Mouse (Mus musculus) thymus, postnatal 4 days (tissue): ENCODE measurements at regions not wholly inside any gene's neighbourhood (a gene's known extent, or its start where the extent isn't known, plus 50 kb on each side); places are given as distances from the start of the nearest gene placed in this dataset.

Experiments
- DNase-seq: peaks from one replicate; pipeline ENCODE4 v3.0.0; 2021

DNA sequence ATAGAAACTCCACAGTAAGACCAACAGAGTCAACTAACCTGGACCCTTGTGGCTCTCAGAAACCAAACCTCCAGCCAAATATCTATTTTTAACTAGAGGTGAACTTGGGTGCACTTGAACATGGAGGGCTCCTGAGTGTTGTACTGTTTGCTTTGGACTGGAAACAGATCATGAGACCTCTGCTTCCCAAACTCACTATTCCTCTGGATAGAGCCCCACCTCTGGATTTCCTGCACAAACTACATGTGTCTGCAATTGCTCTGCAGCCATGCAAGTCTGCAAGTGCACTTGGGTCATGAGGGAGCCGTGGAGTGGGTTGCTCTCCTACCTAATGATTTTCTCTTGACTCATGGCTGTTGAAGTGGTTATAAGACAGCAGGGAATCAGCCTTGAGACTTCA is 759.9 kb upstream of the Fam160b2 start:
- DNase-seq = no peak

- no peak for DNase-seq
These were observed 738.6 kb upstream of the Fam160b2 start for GRCm38 (mm10) chr14:71338219-71338618.

- DNase-seq = no peak
These were observed 737.3 kb upstream of the Fam160b2 start for GRCm38 (mm10) chr14:71336906-71337305.

DNA sequence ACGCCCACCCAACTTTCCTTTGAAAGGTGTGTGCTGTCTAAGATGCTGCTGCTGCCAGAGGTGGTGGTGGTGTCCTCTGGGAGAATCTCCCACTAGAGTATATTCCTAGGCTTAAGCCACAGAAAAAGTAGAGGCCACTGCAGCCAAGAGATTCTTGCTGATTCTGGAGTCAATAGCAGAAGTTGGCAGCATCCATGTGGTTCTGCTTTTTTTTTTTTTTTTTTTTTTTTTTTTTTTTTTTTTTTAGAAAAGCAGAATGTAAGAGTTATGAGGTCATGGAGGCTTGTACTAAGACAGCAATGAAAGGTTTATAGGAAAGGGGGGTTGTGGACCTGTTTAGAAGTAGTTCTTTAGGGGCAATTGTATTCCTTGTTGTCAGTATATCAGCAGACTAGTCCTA is 734.4 kb upstream of the Fam160b2 start:
- DNase-seq = no peak

- no peak for DNase-seq
These were observed 730.4 kb upstream of the Fam160b2 start for GRCm38 (mm10) chr14:71329862-71330630.

DNA sequence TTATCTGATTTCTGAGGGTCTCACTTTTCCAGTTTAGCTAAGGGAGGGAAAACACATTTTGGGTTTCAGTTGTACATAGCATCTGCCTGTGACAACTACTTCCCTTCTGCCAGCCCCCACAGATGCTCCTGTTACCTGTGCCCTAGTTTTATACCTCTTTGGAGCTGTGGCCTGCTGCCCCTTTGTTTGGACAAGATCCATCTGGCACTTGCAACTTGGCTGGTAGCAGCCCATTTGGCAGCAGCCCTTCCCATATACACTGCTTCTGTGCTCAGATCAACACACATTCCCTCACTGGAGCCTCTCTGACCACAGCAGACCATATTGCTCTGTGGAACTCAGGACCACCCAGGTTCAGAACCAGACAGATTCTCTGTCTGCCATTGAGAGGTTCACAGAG is 728.0 kb upstream of the Fam160b2 start:
- no peak for DNase-seq

- no peak for DNase-seq
These were observed 727.0 kb upstream of the Fam160b2 start for GRCm38 (mm10) chr14:71326521-71327105.

DNA sequence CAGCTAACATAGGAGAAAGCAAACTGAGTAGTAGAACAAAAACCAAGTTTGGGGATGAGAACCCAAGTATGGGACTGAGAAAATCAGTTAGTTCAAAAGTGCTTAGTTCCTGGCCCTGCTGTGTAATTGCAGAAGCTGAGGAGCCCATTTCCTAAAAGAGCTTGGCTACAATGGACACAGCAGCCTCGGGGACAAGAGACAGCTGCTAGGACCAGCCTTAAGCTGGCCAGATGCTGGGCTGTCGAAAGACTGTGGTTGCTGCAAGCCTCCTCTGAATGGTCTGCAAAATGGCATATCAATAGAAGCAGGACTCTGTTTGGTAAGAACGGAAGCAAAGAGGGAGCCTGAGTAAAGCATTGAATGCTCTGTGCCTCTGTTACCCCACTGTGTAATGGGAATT is 715.6 kb upstream of the Fam160b2 start:
- no peak for DNase-seq

GRCm38 (mm10) chr14:71299755-71300154 is 700.1 kb upstream of the Fam160b2 start:
- DNase-seq = peak; percentile 15

DNA sequence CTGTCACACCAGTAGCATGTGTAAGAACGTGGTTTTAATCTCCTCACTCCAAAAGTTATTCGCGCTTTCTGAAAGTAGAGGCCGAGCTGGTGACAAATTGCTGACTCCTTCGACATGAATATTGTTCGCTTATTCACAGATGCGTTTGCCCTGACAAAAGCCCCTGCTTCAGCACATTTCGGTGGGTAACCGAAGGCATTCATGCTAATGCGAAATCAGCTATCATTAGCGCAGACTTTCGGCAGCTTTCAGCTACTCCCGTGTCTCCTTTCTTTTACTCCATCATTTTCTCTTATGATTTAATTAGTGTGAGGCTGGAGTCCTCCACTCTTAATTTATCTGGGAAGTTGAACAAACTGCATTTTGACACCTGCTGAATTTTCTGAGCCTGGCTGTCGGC is 681.9 kb upstream of the Fam160b2 start:
- DNase-seq = no peak

GRCm38 (mm10) chr14:71276309-71276791 is 676.7 kb upstream of the Fam160b2 start:
- DNase-seq = no peak

DNA sequence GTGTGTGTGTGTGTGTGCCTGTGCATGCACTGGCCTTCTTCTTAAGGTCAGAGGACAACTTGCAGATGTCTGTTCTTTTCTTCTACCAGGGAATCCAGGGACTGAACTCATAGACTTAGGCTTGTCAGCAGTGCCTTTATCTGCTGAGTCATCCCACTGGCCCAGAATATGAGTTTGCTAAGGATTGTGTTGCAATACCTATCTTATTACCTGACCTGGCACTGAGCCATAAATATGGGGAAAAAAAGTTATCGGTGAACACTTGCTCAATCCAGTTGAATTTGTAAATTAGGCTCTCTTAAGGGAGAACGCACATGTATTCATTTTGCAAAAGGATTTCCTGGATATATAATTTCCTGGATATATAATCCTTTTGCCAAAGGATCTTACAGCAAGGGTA is 672.8 kb upstream of the Fam160b2 start:
- DNase-seq = no peak

DNA sequence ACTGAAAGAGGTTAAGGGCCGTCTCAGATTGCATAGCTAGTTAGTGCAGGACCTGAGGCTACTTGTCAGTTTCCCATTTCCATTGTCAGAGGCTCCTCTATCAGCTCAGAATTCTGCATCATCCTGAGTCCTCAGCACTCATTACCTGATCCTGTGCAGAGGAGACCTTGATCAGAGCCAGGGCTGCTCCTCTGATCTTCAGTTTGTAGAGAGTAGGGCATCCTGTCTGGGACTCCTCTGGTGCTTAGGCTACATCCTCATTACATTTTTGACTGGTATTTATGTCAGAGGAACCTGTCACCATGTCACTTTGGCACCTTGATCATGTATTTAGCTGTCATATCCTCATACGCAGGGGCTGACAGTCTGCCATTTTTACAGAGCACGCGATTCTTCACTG is 658.0 kb upstream of the Fam160b2 start:
- DNase-seq = no peak

GRCm38 (mm10) chr14:71254207-71254606 is 654.6 kb upstream of the Fam160b2 start:
- no peak for DNase-seq

DNA sequence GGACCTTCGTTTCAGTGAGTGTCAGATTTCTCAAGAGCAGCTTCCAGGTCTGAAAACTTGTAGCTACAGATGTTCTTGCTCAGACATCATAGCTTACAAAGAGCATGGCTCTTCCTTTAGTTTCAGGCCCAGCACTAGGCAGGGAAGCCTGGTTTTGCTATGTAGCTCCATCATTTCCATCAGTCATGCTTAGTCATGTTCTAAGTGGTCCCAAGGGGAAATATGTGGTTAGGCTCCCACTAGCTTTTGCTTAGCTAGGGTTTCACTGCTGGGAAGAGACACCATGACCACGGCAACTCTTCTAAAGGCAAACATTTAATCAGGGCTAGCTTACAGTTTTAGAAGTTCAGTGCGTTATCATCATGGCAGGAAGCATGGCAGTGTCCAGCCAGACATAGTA is 652.5 kb upstream of the Fam160b2 start:
- no peak for DNase-seq

DNA sequence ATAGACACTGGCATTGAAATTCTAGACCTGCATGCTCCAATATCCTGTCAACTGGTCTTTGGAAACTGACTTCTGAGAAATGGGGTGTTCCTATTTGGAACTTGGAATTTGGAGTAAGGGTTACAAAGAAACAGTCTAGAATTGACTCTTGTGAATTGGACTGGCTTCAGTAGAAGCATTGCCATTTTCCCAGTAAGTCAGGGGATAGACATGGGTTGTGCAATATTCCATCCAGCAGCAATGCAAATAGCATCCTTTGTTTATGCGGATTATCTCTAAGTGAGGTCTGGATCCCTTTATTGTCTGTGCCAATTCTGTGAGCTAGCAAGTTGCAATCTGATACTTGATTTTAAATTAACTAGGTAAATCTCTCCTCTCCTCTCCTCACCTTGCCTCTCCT is 651.5 kb upstream of the Fam160b2 start:
- no peak for DNase-seq

GRCm38 (mm10) chr14:71249387-71249965 is 649.8 kb upstream of the Fam160b2 start:
- no peak for DNase-seq

DNA sequence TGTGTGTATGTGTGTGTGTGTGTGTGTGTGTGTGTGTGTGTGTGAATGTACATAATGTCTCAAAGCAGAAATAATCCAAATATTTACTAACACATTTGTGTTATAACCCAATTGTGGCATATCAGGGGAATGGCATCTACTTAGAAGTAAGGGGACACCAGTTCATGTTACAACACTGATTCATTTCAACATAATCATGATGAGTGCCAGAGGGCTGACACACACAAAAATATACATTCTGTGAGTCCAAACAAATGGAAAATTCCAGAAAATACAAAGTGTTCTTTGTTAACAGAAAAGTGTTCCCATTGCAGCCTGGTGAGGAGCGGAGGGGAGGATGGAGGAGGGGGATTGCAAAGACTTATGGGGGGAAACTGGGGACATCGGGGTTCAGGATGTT is 648.9 kb upstream of the Fam160b2 start:
- no peak for DNase-seq

- no peak for DNase-seq
These were observed 642.2 kb upstream of the Fam160b2 start for GRCm38 (mm10) chr14:71241655-71242390.

DNA sequence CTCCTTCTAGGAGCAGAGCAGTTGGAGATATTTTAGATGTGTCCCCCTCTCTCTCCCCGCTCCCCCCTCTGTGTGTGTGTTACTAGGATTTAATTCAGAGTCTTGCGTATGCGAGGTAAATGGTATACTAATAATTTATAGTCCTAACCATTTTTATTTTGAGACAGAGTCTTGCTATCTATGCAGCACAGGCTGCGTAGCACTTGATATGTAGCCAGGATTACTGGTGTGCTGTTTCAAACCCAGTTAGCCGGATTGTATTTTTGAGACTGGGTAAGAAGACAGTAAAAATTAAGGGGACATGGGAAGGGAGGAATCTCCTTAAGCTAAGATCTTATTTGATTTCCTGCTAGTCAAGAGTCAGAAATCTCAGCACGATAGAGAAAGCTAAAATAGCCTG is 636.6 kb upstream of the Fam160b2 start:
- no peak for DNase-seq

- DNase-seq = no peak
These were observed 635.3 kb upstream of the Fam160b2 start for GRCm38 (mm10) chr14:71234900-71235299.

DNA sequence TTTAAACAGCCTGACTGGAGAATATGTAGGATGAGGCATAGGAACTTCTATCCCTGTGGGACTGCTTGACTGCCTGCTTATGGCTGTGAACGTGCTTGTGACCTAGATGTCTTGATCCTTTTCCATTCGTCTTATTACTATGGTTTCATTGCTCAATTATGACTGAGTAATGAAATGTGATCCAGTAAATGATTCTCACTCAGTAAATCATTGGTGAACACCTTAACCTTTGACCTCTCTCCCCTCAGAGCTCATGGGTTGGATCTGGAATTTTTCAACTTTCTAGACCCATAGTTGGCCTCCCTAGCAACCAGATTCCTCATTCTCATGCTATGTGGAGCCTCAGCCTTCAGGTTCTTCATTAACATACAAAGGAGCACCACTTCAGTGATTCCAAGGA is 634.6 kb upstream of the Fam160b2 start:
- DNase-seq = no peak

DNA sequence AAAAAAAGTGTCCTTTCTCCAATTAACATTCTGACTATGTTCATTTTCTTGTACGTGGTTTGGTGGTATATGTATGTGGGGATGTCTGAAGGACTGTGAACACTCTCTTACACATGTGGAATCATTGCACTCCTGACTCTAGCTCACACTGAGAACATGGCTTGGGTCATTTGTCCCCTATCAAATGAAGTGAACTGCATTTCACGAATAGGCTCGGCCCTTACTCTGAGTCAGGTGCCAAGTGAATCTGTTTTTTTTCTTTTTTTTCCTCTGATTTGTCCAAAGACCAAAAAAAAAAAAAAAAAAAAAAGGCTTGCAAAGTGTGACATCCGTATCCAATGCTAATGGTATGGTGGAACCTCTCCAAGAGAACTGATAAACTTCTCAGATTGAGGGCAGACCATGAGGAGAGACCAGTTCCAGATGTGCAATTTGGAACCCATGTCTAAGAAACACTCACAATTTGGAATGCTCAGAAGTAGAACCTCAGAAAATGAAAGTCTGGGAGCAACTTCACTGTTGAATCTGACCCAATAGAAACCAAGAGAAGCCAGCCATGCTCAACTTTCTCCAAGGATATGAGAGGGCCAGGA is 631.7 kb upstream of the Fam160b2 start:
- no peak for DNase-seq
